Mouse (Mus musculus) liver, embryonic 14.5 days (tissue): ENCODE results near the gene Gipc2. TPM values are rescaled to one million over a fixed set of nuclear protein-coding genes. Genes with fewer than 3 reads are reported as not detected.

Source experiments
- ATAC-seq: fragments of 200-750 bp; cut with Nextera tagmentation; 2 replicates; pipeline ENCODE4 v1.8.0; 2017; ENCODE audit warnings: moderate number of reproducible peaks, mild to moderate bottlenecking, moderate library complexity; ENCODE audit not compliant: insufficient read depth
- DNase-seq, 3 experiments: peaks; one replicate each; pipeline ENCODE4 v3.0.0-alpha.2; 2012 to 2013; ENCODE audit warnings: low read depth in 3 of 3, low spot score in 3 of 3
- H3K27ac ChIP-seq: fragments of 300-500 bp; sonication (generic); 2 replicates; pipeline ENCODE4 v1.5.1; 2014; ENCODE audit warnings: moderate library complexity, mild to moderate bottlenecking, control low read depth, inconsistent platforms
- H3K27me3 ChIP-seq: fragments of 300-500 bp; sonication (generic); 2 replicates; pipeline ENCODE4 v1.6.1; 2014; ENCODE audit warnings: mild to moderate bottlenecking, low read length, moderate library complexity; ENCODE audit not compliant: control insufficient read depth, insufficient read depth
- H3K36me3 ChIP-seq: fragments of 300-500 bp; sonication (generic); replicated peaks from 2 replicates; pipeline ENCODE4 v1.6.1; 2014; ENCODE audit warnings: low read depth; ENCODE audit not compliant: control insufficient read depth, insufficient read depth
- H3K4me1 ChIP-seq, 2 experiments: fragments of 200-500 bp in 1 of 2; fragments of 300-500 bp in 1 of 2; sonication (generic) in 1 of 2; replicated peaks; 2 replicates each; pipeline ENCODE4 v1.6.1; 2012 to 2014; ENCODE audit warnings: antibody characterized with exemption in 1 of 2, inconsistent platforms in 1 of 2, low read length in 1 of 2; ENCODE audit not compliant: control insufficient read depth in 2 of 2, insufficient read depth in 2 of 2
- H3K4me2 ChIP-seq: fragments of 300-500 bp; sonication (generic); 2 replicates; pipeline ENCODE4 v1.6.1; 2014; ENCODE audit warnings: low read depth, mild to moderate bottlenecking, control low read depth, moderate library complexity
- H3K4me3 ChIP-seq, 2 experiments: fragments of 200-500 bp in 1 of 2; fragments of 300-500 bp in 1 of 2; sonication (generic) in 1 of 2; 2 replicates each; pipeline ENCODE4 v1.5.1; 2012 to 2014; ENCODE audit warnings: low read depth in 2 of 2, low read length in 2 of 2, mild to moderate bottlenecking in 2 of 2, control low read depth in 1 of 2, inconsistent platforms in 1 of 2, moderate library complexity in 1 of 2; ENCODE audit not compliant: insufficient read depth in 1 of 2
- H3K9ac ChIP-seq: fragments of 300-500 bp; sonication (generic); replicated peaks from 2 replicates; pipeline ENCODE4 v1.6.1; 2014; ENCODE audit warnings: mild to moderate bottlenecking, control low read depth, moderate library complexity
- H3K9me3 ChIP-seq: fragments of 300-500 bp; sonication (generic); 2 replicates; pipeline ENCODE4 v1.6.1; 2016; ENCODE audit warnings: low read length, mixed read lengths; ENCODE audit not compliant: control insufficient read depth
- CTCF ChIP-seq: IDR thresholded peaks from 2 replicates; pipeline ENCODE4 v1.5.1; 2016; ENCODE audit warnings: antibody characterized with exemption, low read depth, control low read depth
- EP300 ChIP-seq: IDR thresholded peaks from 2 replicates; pipeline ENCODE4 v1.6.1; 2016; ENCODE audit warnings: antibody characterized with exemption, low read depth
- WGBS: fragments of 180-500 bp; shearing (Covaris S2); extraction: QIAGEN DNeasy Blood & Tissue Kit; methylation state at CpG from one replicate; pipeline ENCODE4 v1.1.7; 2014; ENCODE audit not compliant: insufficient replicate concordance; 5-methylcytosine and 5-hydroxymethylcytosine counted together
- polyA plus RNA-seq, 2 experiments: library from polyadenylated mRNA; depleted of rRNA in 1 of 2; stranded (reverse) in 1 of 2; unstranded in 1 of 2; fragments of >200 nt; fragmentation: Nextera tagmentation in 1 of 2; extraction: Ambion mirVana in 1 of 2; gene quantifications; 2 replicates each; pipeline versions ENCODE4 v1.2.1 to v1.2.3; 2012 to 2014

The Gipc2 gene
- polyA plus RNA-seq, 2 experiments, result 7.7 to 16.9 TPM

DNA sequence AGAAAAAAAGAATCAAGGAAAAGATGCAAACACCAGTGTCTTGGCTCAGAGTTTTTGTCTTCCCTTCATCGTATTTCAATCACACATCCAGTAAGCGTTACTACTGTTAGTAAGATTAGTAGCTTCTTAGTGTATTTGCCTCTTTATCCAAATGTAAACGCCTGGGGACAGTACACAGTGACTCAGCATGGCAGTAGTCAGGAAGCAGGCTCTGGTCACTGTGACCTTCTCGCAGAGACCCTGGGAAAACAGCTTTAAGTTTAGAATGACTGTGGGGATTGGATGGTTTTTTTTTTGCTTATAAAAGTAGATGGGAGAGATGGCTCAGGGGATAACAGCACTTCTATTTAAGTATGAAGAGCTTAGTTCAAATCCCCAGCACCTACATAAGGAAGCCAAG is 46.0 kb downstream of the Gipc2 start:
- Histone ChIP-seq H3K4me2 (no peak overlapping the region), H3K27ac (peak overlapping the region; percentile 32)
- no peak for ATAC-seq

DNA sequence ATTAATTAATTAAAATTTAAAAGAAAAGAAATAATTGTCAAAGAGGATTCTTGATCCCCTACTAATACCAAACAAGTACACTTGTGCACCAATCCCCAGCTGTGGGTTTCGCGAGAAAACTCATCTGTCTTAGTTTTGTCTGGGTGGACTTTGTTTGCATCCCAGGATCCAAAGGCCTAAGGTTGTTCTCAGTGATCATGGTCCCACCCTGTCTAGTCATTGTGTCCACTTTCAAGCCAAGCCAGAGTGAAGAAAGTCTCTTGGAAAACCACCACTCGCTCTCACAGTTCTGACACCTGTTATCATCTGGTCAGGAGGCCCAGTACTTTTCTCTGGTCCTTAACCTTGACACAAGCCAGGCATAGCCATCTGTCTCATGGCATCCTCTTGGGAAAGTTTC is 48.1 kb downstream of the Gipc2 start:
- Histone ChIP-seq H3K4me3 (no peak overlapping the region), H3K4me2 (no peak overlapping the region), H3K27me3 (no peaks in the 10 kb centered on the region), H3K4me1 (peaks cover 58 to 62% of the 10 kb centered on the region in 2 experiments), H3K9ac (no peak overlapping the region), H3K9me3 (no peaks in the 10 kb centered on the region), H3K27ac (no peak overlapping the region), H3K36me3 (no peaks in the 10 kb centered on the region)
- TF ChIP-seq CTCF (no peak), EP300 (no peak)
- DNase-seq (no peak), ATAC-seq (no peak)
- WGBS, result 86% methylated on average over 3 of the region's 3 CpGs

More for the DNA sequence above, 46.0 kb downstream of the Gipc2 start:
- 39% methylated on average over 4 of the region's 4 CpGs for WGBS
- H3K9me3 ChIP-seq, result no peaks in the 10 kb centered on the region
- H3K36me3 ChIP-seq, result no peaks in the 10 kb centered on the region
- TF ChIP-seq CTCF (no peak), EP300 (no peak)
- no peaks in the 10 kb centered on the region for H3K27me3 ChIP-seq
- no peak overlapping the region for H3K9ac ChIP-seq
- H3K4me3 ChIP-seq, result no peak overlapping the region
- peaks cover 53 to 60% of the 10 kb centered on the region in 2 experiments for H3K4me1 ChIP-seq
- DNase-seq, result no peak

DNA sequence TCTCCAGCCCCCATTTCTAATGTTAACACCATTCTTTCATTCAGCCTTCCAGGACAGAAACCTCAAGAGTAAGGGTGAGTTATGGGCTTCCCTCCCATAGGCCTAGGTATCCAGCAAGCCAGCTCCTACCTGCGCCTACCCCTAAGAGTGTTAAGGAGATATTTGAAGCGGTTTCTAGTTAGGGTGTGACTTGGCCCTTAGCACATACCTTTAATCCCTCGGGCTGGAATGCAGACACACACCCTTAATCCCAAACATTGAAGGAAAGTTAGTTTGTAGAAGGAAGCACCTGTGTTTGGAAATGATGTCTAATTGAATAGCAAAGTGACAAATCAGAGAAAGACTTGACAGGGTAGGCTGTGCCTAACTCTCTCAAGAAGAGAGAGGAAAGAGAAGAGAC is 49.9 kb downstream of the Gipc2 start:
- Histone ChIP-seq H3K27me3 (no peaks in the 10 kb centered on the region), H3K4me3 (no peak overlapping the region), H3K9ac (no peak overlapping the region), H3K4me2 (no peak overlapping the region), H3K9me3 (no peaks in the 10 kb centered on the region), H3K36me3 (no peaks in the 10 kb centered on the region), H3K27ac (no peak overlapping the region), H3K4me1 (peaks cover 44 to 45% of the 10 kb centered on the region in 2 experiments)
- DNase-seq (no peak), ATAC-seq (no peak)
- WGBS, result 84% methylated on average over 3 of the region's 3 CpGs
- TF ChIP-seq CTCF (no peak), EP300 (no peak)

DNA sequence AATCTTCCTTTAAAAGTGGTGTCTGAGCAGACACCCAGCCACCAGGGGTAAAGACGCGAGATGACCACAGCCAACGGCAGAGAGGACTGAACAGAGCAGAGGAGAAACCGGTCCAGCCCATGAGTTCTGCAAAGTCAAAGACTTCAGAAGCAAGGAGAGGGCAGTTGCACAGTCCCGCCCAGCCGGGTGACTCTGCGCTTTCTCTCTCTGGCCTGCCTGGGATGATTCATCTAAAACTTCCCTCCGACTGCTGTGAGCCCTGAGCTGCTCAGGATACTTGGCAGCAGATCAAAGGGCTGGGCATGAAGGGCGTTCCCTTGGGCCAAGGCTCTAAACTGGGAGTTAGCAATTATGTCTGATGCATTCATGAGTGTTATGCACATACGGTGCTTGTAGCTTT is 51.2 kb downstream of the Gipc2 start:
- DNase-seq, result peak; percentile 69 to 89 (median 77)

DNA sequence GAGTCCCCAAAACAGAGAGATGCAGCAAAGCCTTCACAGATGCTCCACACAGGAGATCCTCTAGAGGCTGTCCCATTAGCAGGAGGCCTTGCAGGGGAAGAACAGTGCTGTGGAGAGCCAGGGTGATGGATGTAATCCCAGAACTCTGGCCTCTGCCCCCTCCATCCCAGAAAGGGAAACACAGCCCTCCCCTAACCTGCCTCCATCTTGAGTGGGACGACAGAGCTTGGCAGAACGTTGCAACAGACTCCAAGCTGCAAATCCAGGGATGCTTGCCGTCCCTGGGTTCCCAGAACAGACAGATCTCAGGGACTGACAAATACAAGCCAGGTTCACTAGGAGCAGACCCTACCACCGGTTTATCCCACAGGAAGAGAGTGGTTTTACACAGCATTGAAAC is 51.8 kb downstream of the Gipc2 start:
- H3K27ac ChIP-seq, result peak overlapping the region; percentile 67
- H3K4me1 ChIP-seq, result peaks cover 27 to 35% of the 10 kb centered on the region in 2 experiments
- ATAC-seq (peak; percentile 1; the same call in 1 of the 2 replicates), DNase-seq (no peak)
- TF ChIP-seq CTCF, result no peak
- no peak for TF ChIP-seq EP300
- H3K36me3 ChIP-seq, result no peaks in the 10 kb centered on the region
- H3K4me3 ChIP-seq, result no peak overlapping the region
- WGBS, result 51% methylated on average over 4 of the region's 4 CpGs
- H3K4me2 ChIP-seq, result peak overlapping the region; percentile 64
- peak overlapping the region; percentile 65 for H3K9ac ChIP-seq
- H3K9me3 ChIP-seq, result no peaks in the 10 kb centered on the region
- H3K27me3 ChIP-seq, result no peaks in the 10 kb centered on the region; the same call in 1 of the 2 replicates

More for the DNA sequence above, 51.2 kb downstream of the Gipc2 start:
- Histone ChIP-seq H3K9ac (peak overlapping the region; percentile 65), H3K9me3 (no peaks in the 10 kb centered on the region), H3K36me3 (no peaks in the 10 kb centered on the region), H3K4me2 (peak overlapping the region; percentile 64), H3K27me3 (no peaks in the 10 kb centered on the region; the same call in 1 of the 2 replicates), H3K27ac (peak overlapping the region; percentile 67), H3K4me3 (0 out of 4 replicates have a peak overlapping the region, but pooled peaks of 1 of the 2 experiments have one; percentile 13), H3K4me1 (peaks cover 30 to 35% of the 10 kb centered on the region in 2 experiments)
- WGBS, result 6% methylated on average over 10 of the region's 10 CpGs
- TF ChIP-seq CTCF (no peak), EP300 (peak; percentile 65)
- ATAC-seq, result peak; percentile 96
